Mouse (Mus musculus): ENCODE results near the gene Srsf12. TPM values are rescaled to one million over a fixed set of nuclear protein-coding genes. Genes with fewer than 3 reads are reported as not detected.
A peak's percentile ranks its signal among the peaks of the same experiment; 100 is the strongest.

Gene Srsf12
- polyA plus RNA-seq (2012; fragmentation: generic; extraction: Trizol): not detected
- long read RNA-seq, experiment 1: 0 reads
- long read RNA-seq, experiment 2: 0 reads

GRCm38 (mm10) chr4:33208881-33209841 lies at the start of gene Srsf12:
Gene Srsf12, plus strand, starts transcription at chr4:33208991.
- Histone ChIP-seq H3K27me3 (ENCODE audit: control insufficient read depth, insufficient read depth, insufficient read length) (peaks cover 12% of the 10 kb centered on the region), H3K79me3 (ENCODE audit: low read depth) (no peaks in the 10 kb centered on the region), H3K4me3 (ENCODE audit: insufficient read depth, poor library complexity, severe bottlenecking) (no peak within 1 kb of the TSS), H3K36me3 (ENCODE audit: control insufficient read depth, insufficient read depth) (no peaks in the 10 kb centered on the region), H3ac (ENCODE audit: control insufficient read depth, insufficient read length, low read depth) (no peak within 1 kb of the TSS), H3K79me2 (ENCODE audit: control insufficient read depth, insufficient read depth) (no peaks in the 10 kb centered on the region)
- no peak for TF ChIP-seq USF1 (IDR thresholded peaks at IDR 0.05; ENCODE audit: low read depth)
- no peak for TF ChIP-seq MAX (IDR thresholded peaks at IDR 0.05)
- TF ChIP-seq MYOD1 (IDR thresholded peaks at IDR 0.05; ENCODE audit: control insufficient read depth, insufficient read length, low read depth): no peak
- TF ChIP-seq CTCF (IDR thresholded peaks at IDR 0.05; ENCODE audit: control insufficient read depth, insufficient read depth, insufficient read length): no peak
- no peak for TF ChIP-seq CEBPB (IDR thresholded peaks at IDR 0.05; ENCODE audit: low read depth)
- no peak for TF ChIP-seq FOSL1 (IDR thresholded peaks at IDR 0.05; ENCODE audit: insufficient read depth, low read length, poor library complexity, severe bottlenecking)
- TF ChIP-seq MYOG (IDR thresholded peaks at IDR 0.05; ENCODE audit: control insufficient read depth, extremely low read depth, insufficient read length): no peak

- Histone ChIP-seq H3ac (ENCODE audit: control insufficient read depth, insufficient read length, low read depth) (no peak overlapping the region), H3K36me3 (ENCODE audit: control insufficient read depth, insufficient read depth) (no peaks in the 10 kb centered on the region), H3K79me3 (ENCODE audit: low read depth) (no peaks in the 10 kb centered on the region), H3K79me2 (ENCODE audit: control insufficient read depth, insufficient read depth) (no peaks in the 10 kb centered on the region), H3K4me3 (ENCODE audit: insufficient read depth, poor library complexity, severe bottlenecking) (no peak overlapping the region), H3K27me3 (ENCODE audit: control insufficient read depth, insufficient read depth, insufficient read length) (peaks cover 34% of the 10 kb centered on the region)
- TF ChIP-seq MYOG (IDR thresholded peaks at IDR 0.05; ENCODE audit: control insufficient read depth, extremely low read depth, insufficient read length) (no peak), CTCF (IDR thresholded peaks at IDR 0.05; ENCODE audit: control insufficient read depth, insufficient read depth, insufficient read length) (no peak), CEBPB (IDR thresholded peaks at IDR 0.05; ENCODE audit: low read depth) (no peak), MYOD1 (IDR thresholded peaks at IDR 0.05; ENCODE audit: control insufficient read depth, insufficient read length, low read depth) (no peak), FOSL1 (IDR thresholded peaks at IDR 0.05; ENCODE audit: insufficient read depth, low read length, poor library complexity, severe bottlenecking) (no peak), USF1 (IDR thresholded peaks at IDR 0.05; ENCODE audit: low read depth) (no peak), MAX (IDR thresholded peaks at IDR 0.05) (no peak)
Measured at GRCm38 (mm10) chr4:33183477-33183876, 25.3 kb upstream of the Srsf12 start.

- no peak overlapping the region for H3K4me3 ChIP-seq (ENCODE audit: insufficient read depth, poor library complexity, severe bottlenecking)
Measured at GRCm38 (mm10) chr4:33188164-33188563, 20.6 kb upstream of the Srsf12 start.

GRCm38 (mm10) chr4:33188781-33189734 lies 19.7 kb upstream of the Srsf12 start:
- Histone ChIP-seq H3K4me3 (ENCODE audit: insufficient read depth, poor library complexity, severe bottlenecking) (no peak overlapping the region), H3K79me3 (ENCODE audit: low read depth) (no peaks in the 10 kb centered on the region), H3K36me3 (ENCODE audit: control insufficient read depth, insufficient read depth) (no peaks in the 10 kb centered on the region), H3ac (ENCODE audit: control insufficient read depth, insufficient read length, low read depth) (peak overlapping the region; percentile 3), H3K27me3 (ENCODE audit: control insufficient read depth, insufficient read depth, insufficient read length) (peaks cover 25% of the 10 kb centered on the region), H3K79me2 (ENCODE audit: control insufficient read depth, insufficient read depth) (no peaks in the 10 kb centered on the region)
- TF ChIP-seq CTCF (IDR thresholded peaks at IDR 0.05; ENCODE audit: control insufficient read depth, insufficient read depth, insufficient read length) (no peak), MYOD1 (IDR thresholded peaks at IDR 0.05; ENCODE audit: control insufficient read depth, insufficient read length, low read depth) (no peak), FOSL1 (IDR thresholded peaks at IDR 0.05; ENCODE audit: insufficient read depth, low read length, poor library complexity, severe bottlenecking) (no peak), CEBPB (IDR thresholded peaks at IDR 0.05; ENCODE audit: low read depth) (no peak)

More at GRCm38 (mm10) chr4:33188164-33188563, 20.6 kb upstream of the Srsf12 start:
- no peaks in the 10 kb centered on the region for H3K36me3 ChIP-seq (ENCODE audit: control insufficient read depth, insufficient read depth)
- no peaks in the 10 kb centered on the region for H3K79me2 ChIP-seq (ENCODE audit: control insufficient read depth, insufficient read depth)
- no peak for TF ChIP-seq CEBPB (IDR thresholded peaks at IDR 0.05; ENCODE audit: low read depth)
- TF ChIP-seq MAX (IDR thresholded peaks at IDR 0.05): no peak
- no peak for TF ChIP-seq MYOG (IDR thresholded peaks at IDR 0.05; ENCODE audit: control insufficient read depth, extremely low read depth, insufficient read length)
- no peak for TF ChIP-seq MYOD1 (IDR thresholded peaks at IDR 0.05; ENCODE audit: control insufficient read depth, insufficient read length, low read depth)
- no peak for TF ChIP-seq USF1 (IDR thresholded peaks at IDR 0.05; ENCODE audit: low read depth)
- no peak for TF ChIP-seq FOSL1 (IDR thresholded peaks at IDR 0.05; ENCODE audit: insufficient read depth, low read length, poor library complexity, severe bottlenecking)
- TF ChIP-seq CTCF (IDR thresholded peaks at IDR 0.05; ENCODE audit: control insufficient read depth, insufficient read depth, insufficient read length): no peak
- peaks cover 25% of the 10 kb centered on the region for H3K27me3 ChIP-seq (ENCODE audit: control insufficient read depth, insufficient read depth, insufficient read length)
- H3ac ChIP-seq (ENCODE audit: control insufficient read depth, insufficient read length, low read depth): no peak overlapping the region
- H3K79me3 ChIP-seq (ENCODE audit: low read depth): no peaks in the 10 kb centered on the region

- H3K27me3 ChIP-seq (ENCODE audit: control insufficient read depth, insufficient read depth, insufficient read length): peaks cover 25% of the 10 kb centered on the region
- TF ChIP-seq CTCF (IDR thresholded peaks at IDR 0.05; ENCODE audit: control insufficient read depth, insufficient read depth, insufficient read length): no peak
- no peak for TF ChIP-seq MAX (IDR thresholded peaks at IDR 0.05)
- TF ChIP-seq USF1 (IDR thresholded peaks at IDR 0.05; ENCODE audit: low read depth): no peak
- TF ChIP-seq CEBPB (IDR thresholded peaks at IDR 0.05; ENCODE audit: low read depth): no peak
- TF ChIP-seq MYOG (IDR thresholded peaks at IDR 0.05; ENCODE audit: control insufficient read depth, extremely low read depth, insufficient read length): no peak
- no peak for TF ChIP-seq FOSL1 (IDR thresholded peaks at IDR 0.05; ENCODE audit: insufficient read depth, low read length, poor library complexity, severe bottlenecking)
- no peak for TF ChIP-seq MYOD1 (IDR thresholded peaks at IDR 0.05; ENCODE audit: control insufficient read depth, insufficient read length, low read depth)
- H3K4me3 ChIP-seq (ENCODE audit: insufficient read depth, poor library complexity, severe bottlenecking): no peak within 1 kb of the TSS
- no peaks in the 10 kb centered on the region for H3K79me2 ChIP-seq (ENCODE audit: control insufficient read depth, insufficient read depth)
- peak within 1 kb of the TSS; percentile 3 for H3ac ChIP-seq (ENCODE audit: control insufficient read depth, insufficient read length, low read depth)
- H3K79me3 ChIP-seq (ENCODE audit: low read depth): no peaks in the 10 kb centered on the region
- no peaks in the 10 kb centered on the region for H3K36me3 ChIP-seq (ENCODE audit: control insufficient read depth, insufficient read depth)
Measured at GRCm38 (mm10) chr4:33189735-33190036, 19.1 kb upstream of the Srsf12 start, which contains the start of gene Pm20d2. Gene Pm20d2, minus strand, starts transcription at chr4:33189737.

Data from C2C12 (cell line).